Mouse (Mus musculus) monocyte, adult 59 days (primary cell): Measurements from ENCODE around the gene Rce1. TPM values are rescaled to one million over a fixed set of nuclear protein-coding genes. Genes with fewer than 3 reads are reported as not detected.

Source experiments
- total RNA-seq, 2 experiments: library from RNA; stranded (reverse); gene quantifications; one replicate each; pipeline ENCODE4 v1.2.4; 2023

Rce1 gene
- 10 to 100 TPM; 24.0 to 28.5 TPM for total RNA-seq

DNA sequence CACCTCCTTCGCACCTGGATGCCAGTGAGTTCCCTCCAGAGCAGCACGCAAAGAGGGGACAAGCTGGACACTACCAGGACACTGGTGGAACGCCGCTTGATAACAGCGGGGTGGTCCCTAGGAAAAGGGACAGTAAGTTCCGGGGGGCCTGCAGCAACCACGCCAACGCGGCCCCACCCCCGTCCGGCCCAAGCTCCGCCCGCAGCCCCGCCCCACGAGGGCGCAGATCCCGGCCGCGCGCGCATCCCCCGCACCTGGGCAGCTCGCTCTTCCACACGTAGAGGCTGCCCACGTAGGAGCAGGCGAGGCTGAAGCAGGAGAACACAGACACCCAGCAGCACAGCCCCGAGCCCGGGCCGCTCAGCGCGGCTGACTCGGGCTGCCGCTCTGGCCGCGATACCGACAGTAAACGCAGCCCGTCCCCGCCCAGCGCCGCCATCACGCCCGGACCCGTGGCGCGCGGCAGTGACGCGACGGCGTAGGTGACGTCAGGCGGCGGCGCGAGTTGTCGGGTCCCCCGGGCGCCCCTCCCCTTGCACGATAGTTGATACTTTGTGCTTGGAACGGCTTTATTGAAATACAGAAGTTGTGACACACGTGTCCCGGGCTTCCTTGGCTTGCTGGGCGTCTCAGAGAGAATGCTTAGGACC, at the start of gene Rce1:
TSS of gene Rce1 (minus strand) at position 463 of the 650 bp plus-strand sequence.

DNA sequence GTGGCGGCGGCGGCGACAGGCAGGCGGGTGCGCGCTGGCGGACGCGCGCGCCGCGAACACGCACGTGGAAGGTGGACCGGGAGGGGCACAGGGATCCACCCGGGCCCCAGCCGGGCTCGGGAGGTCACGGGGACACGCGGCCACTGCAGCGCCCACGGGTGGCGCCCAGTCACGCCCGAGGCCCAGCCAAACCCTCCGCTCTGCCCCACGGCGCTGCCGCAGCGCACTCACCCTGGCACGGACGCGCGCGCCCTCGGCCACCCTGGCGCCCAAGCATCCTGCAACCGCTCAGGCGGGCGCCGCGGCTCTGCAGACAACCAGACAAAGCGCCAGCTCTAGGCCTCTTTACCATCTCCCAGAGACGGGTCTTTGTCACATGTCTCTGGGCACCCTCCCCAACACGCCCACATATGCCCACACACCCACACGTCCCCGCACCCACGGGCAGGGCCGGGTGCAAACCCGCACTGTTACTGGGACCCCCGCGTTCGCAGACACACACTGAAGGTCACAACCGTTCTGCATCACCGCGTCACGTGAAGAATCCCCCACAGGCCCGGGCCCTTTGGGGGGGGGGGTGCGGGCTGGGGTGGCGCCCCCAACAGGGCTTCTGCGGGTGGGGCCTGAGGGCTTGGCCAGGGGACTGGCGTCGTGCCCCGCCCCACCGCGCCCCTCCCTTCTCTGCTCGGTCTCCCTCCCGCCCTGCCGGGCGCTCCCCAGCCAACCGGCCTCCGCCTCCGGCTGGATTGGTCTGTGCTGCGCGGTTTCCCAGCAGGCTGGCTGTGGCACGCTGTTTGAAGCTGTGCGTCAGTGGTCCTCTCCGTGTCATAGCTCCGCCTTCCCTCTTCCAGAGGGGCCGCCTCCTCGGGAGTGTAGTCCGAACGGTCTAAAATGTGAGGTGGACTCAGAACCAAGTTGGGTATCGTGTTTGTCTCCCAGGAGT, 10.0 kb downstream of the Rce1 start, which contains the start of gene Lrfn4:
TSS of gene Lrfn4 (minus strand) at position 517 of the 943 bp plus-strand sequence.

Other genes starting within 250 kb of the Rce1 start
- 100 to 1,000 TPM; 128 to 130 TPM for gene Kdm2a, start 227.4 kb downstream of the Rce1 start, total RNA-seq
- under 1 TPM in 1 of 2 experiments, not detected in 1; 0.42 TPM for gene Rhod, start 186.2 kb downstream of the Rce1 start, total RNA-seq
- not detected for gene Syt12, start 148.2 kb downstream of the Rce1 start, total RNA-seq
- not detected for gene 2010003K11Rik, start 127.1 kb downstream of the Rce1 start, total RNA-seq
- gene Pcx, start 115.2 kb downstream of the Rce1 start, total RNA-seq, result 1 to 10 TPM; 1.4 to 2.1 TPM
- under 1 TPM in 1 of 2 experiments, not detected in 1; 0.36 TPM for gene Lrfn4, start 10.0 kb downstream of the Rce1 start, total RNA-seq
- not detected for gene Gm960, start 73.0 kb upstream of the Rce1 start, total RNA-seq
- under 1 TPM; 0.05 to 0.55 TPM for gene Sptbn2, start 85.5 kb upstream of the Rce1 start, total RNA-seq
- gene Rbm4b, start 130.9 kb upstream of the Rce1 start, total RNA-seq, result 10 to 100 TPM in 1 of 2 experiments, 1 to 10 TPM in 1; 9.8 to 10.5 TPM
- 10 to 100 TPM; 53.6 to 54.3 TPM for gene Rbm4, start 168.3 kb upstream of the Rce1 start, total RNA-seq
- 10 to 100 TPM; 18.5 to 37.7 TPM for gene Gm21992, start 186.0 kb upstream of the Rce1 start, total RNA-seq
- 10 to 100 TPM; 43.4 to 61.4 TPM for gene Rbm14, start 186.0 kb upstream of the Rce1 start, total RNA-seq
- 10 to 100 TPM; 30.3 to 37.9 TPM for gene Ccs, start 213.7 kb upstream of the Rce1 start, total RNA-seq
- not detected for gene Ccdc87, start 213.7 kb upstream of the Rce1 start, total RNA-seq
- 10 to 100 TPM; 15.4 to 24.4 TPM for gene Ctsf, start 229.5 kb upstream of the Rce1 start, total RNA-seq